Mouse (Mus musculus) myocyte (in vitro differentiated cells): ENCODE data around the gene Rex1bd.

Experiments used
- CEBPB ChIP-seq: IDR thresholded peaks from 2 replicates; pipeline ENCODE4 v1.6.1; 2011; ENCODE audit warnings: mild to moderate bottlenecking, moderate library complexity; ENCODE audit not compliant: poor library complexity, insufficient read depth, severe bottlenecking
- E2F4 ChIP-seq: IDR thresholded peaks from one replicate; pipeline ENCODE4 v1.6.1; 2011; ENCODE audit warnings: mild to moderate bottlenecking, control low read depth, moderate library complexity; ENCODE audit not compliant: insufficient read depth
- MAX ChIP-seq: IDR thresholded peaks from one replicate; pipeline ENCODE4 v1.6.1; 2011; ENCODE audit warnings: low read depth, mild to moderate bottlenecking, control low read depth
- MYOD1 ChIP-seq, 3 experiments: IDR thresholded peaks; one replicate each; pipeline ENCODE4 v1.6.1; 2011; ENCODE audit warnings: control low read depth in 2 of 3, low read depth in 2 of 3, mild to moderate bottlenecking in 2 of 3, moderate library complexity in 1 of 3; ENCODE audit not compliant: insufficient read length in 2 of 3, control insufficient read depth in 1 of 3
- MYOG ChIP-seq, 3 experiments: IDR thresholded peaks; one replicate each; pipeline ENCODE4 v1.6.1; 2011; ENCODE audit warnings: control low read depth in 2 of 3, low read depth in 2 of 3, mild to moderate bottlenecking in 2 of 3; ENCODE audit not compliant: insufficient read length in 2 of 3, control insufficient read depth in 1 of 3, insufficient read depth in 1 of 3
- POLR2A ChIP-seq: IDR thresholded peaks from one replicate; pipeline ENCODE4 v1.6.1; 2011; ENCODE audit warnings: low read depth, mild to moderate bottlenecking, control low read depth, moderate library complexity; ENCODE audit not compliant: insufficient read length
- TCF12 ChIP-seq: IDR thresholded peaks from one replicate; pipeline ENCODE4 v1.6.1; 2011; ENCODE audit warnings: mild to moderate bottlenecking, control low read depth; ENCODE audit not compliant: poor library complexity, insufficient read depth, severe bottlenecking
- USF1 ChIP-seq: IDR thresholded peaks from one replicate; pipeline ENCODE4 v1.6.1; 2011; ENCODE audit warnings: low read depth, mild to moderate bottlenecking, control low read depth, moderate library complexity

DNA sequence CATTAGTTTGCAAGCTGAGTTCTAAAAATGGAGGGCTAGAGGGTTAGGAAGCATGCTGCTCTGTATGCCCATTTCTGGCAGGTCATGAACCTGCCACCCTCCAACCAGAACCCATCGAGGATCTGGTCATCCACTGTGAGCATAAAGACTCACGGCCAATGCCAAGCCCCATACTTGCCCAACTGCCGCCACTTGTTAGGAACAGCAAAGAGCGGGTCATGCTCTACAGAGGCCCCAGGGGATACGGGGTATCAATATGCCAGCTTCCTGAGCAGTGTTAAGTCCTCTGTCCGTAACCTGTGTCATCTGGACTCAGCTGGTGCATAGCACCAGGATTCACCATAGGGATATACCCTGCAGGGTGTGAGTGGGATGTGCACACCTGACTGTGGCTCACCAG is 42.4 kb downstream of the Rex1bd start:
- TF ChIP-seq MAX (no peak), E2F4 (no peak), TCF12 (no peak), POLR2A (no peak), USF1 (no peak), CEBPB (no peak), MYOD1 (IDR thresholded peaks at IDR 0.05; ENCODE audit: control insufficient read depth in 1 of 3, insufficient read length in 2 of 3, low read depth in 2 of 3) (no peak), MYOG (IDR thresholded peaks at IDR 0.05; ENCODE audit: control insufficient read depth in 1 of 3, insufficient read depth in 1 of 3, insufficient read length in 2 of 3, low read depth in 2 of 3) (no peak)
